Mouse (Mus musculus): ENCODE measurements around the gene Ryk. TPM values are rescaled to one million over a fixed set of nuclear protein-coding genes. Genes with fewer than 3 reads are reported as not detected.

The Ryk gene
- polyA plus RNA-seq, 1 experiment from 2014 or later = 33.4 TPM

GRCm38 (mm10) chr9:102811192-102811591 is 23.5 kb upstream of the Ryk start:
- Histone ChIP-seq H3K9ac (no peak overlapping the region), H3K4me3 (ENCODE audit: low read depth, low read length) (no peak overlapping the region)
- no peak for ATAC-seq (ENCODE audit: insufficient read depth)

GRCm38 (mm10) chr9:102818228-102818627 is 16.5 kb upstream of the Ryk start:
- TF ChIP-seq CTCF (IDR thresholded peaks at IDR 0.05; ENCODE audit: low read depth) = no peak
- Histone ChIP-seq H3K36me3 (ENCODE audit: insufficient read depth) (no peaks in the 10 kb centered on the region), H3K27ac (ENCODE audit: low read depth) (no peak overlapping the region), H3K9me3 (ENCODE audit: low read depth, low read length) (no peaks in the 10 kb centered on the region), H3K9ac (no peak overlapping the region), H3K4me2 (no peak overlapping the region), H3K27me3 (ENCODE audit: insufficient read depth, low read length) (no peaks in the 10 kb centered on the region), H3K4me3 (ENCODE audit: low read depth, low read length) (no peak overlapping the region), H3K4me1 (ENCODE audit: insufficient read depth) (no peaks in the 10 kb centered on the region)
- DNase-seq = no peak
- no peak for ATAC-seq (ENCODE audit: insufficient read depth)

More at GRCm38 (mm10) chr9:102811192-102811591, 23.5 kb upstream of the Ryk start:
- Histone ChIP-seq H3K36me3 (ENCODE audit: insufficient read depth) (no peaks in the 10 kb centered on the region), H3K27ac (ENCODE audit: low read depth) (no peak overlapping the region), H3K4me1 (ENCODE audit: insufficient read depth) (peaks cover 3% of the 10 kb centered on the region; the same call in 1 of the 2 replicates), H3K9me3 (ENCODE audit: low read depth, low read length) (no peaks in the 10 kb centered on the region), H3K27me3 (ENCODE audit: insufficient read depth, low read length) (no peaks in the 10 kb centered on the region), H3K4me2 (no peak overlapping the region)
- no peak for DNase-seq
- no peak for TF ChIP-seq CTCF (IDR thresholded peaks at IDR 0.05; ENCODE audit: low read depth)
- WGBS = 77% methylated on average over 5 of the region's 5 CpGs

- Histone ChIP-seq H3K27ac (ENCODE audit: low read depth) (no peak overlapping the region), H3K27me3 (ENCODE audit: insufficient read depth, low read length) (no peaks in the 10 kb centered on the region), H3K9ac (no peak overlapping the region), H3K4me1 (ENCODE audit: insufficient read depth) (no peaks in the 10 kb centered on the region), H3K9me3 (ENCODE audit: low read depth, low read length) (no peaks in the 10 kb centered on the region), H3K4me2 (no peak overlapping the region), H3K4me3 (ENCODE audit: low read depth, low read length) (no peak overlapping the region), H3K36me3 (ENCODE audit: insufficient read depth) (no peaks in the 10 kb centered on the region)
- 75% methylated on average over 7 of the region's 7 CpGs for WGBS
- no peak for ATAC-seq (ENCODE audit: insufficient read depth)
- no peak for DNase-seq
- TF ChIP-seq CTCF (IDR thresholded peaks at IDR 0.05; ENCODE audit: low read depth) = no peak
These were observed 6.1 kb upstream of the Ryk start for GRCm38 (mm10) chr9:102828604-102829003.

- WGBS = 86% methylated on average over 4 of the region's 4 CpGs
- no peaks in the 10 kb centered on the region for H3K27me3 ChIP-seq (ENCODE audit: insufficient read depth, low read length)
- no peak for ATAC-seq (ENCODE audit: insufficient read depth)
These were observed 3.2 kb upstream of the Ryk start for GRCm38 (mm10) chr9:102831541-102831940.

GRCm38 (mm10) chr9:102834414-102834741 is 339 bp upstream of the Ryk start:
- Histone ChIP-seq H3K4me1 (ENCODE audit: insufficient read depth) (peaks cover 17% of the 10 kb centered on the region; the same call in 1 of the 2 replicates), H3K27ac (ENCODE audit: low read depth) (peak overlapping the region; percentile 86; the same call in 1 of the 2 replicates), H3K4me2 (peak overlapping the region; percentile 65), H3K4me3 (ENCODE audit: low read depth, low read length) (peak overlapping the region; percentile 97), H3K36me3 (ENCODE audit: insufficient read depth) (no peaks in the 10 kb centered on the region), H3K27me3 (ENCODE audit: insufficient read depth, low read length) (no peaks in the 10 kb centered on the region), H3K9ac (peak overlapping the region; percentile 96), H3K9me3 (ENCODE audit: low read depth, low read length) (no peaks in the 10 kb centered on the region)
- DNase-seq (no peak), ATAC-seq (ENCODE audit: insufficient read depth) (peak; percentile 36; the same call in 1 of the 2 replicates)
- WGBS = 14% methylated on average over 10 of the region's 10 CpGs
- no peak for TF ChIP-seq CTCF (IDR thresholded peaks at IDR 0.05; ENCODE audit: low read depth)

More at GRCm38 (mm10) chr9:102831541-102831940, 3.2 kb upstream of the Ryk start:
- peaks cover 7% of the 10 kb centered on the region; the same call in 1 of the 2 replicates for H3K4me1 ChIP-seq (ENCODE audit: insufficient read depth)
- H3K9me3 ChIP-seq (ENCODE audit: low read depth, low read length) = no peaks in the 10 kb centered on the region
- no peak for DNase-seq
- no peak overlapping the region for H3K9ac ChIP-seq
- TF ChIP-seq CTCF (IDR thresholded peaks at IDR 0.05; ENCODE audit: low read depth) = no peak
- H3K36me3 ChIP-seq (ENCODE audit: insufficient read depth) = no peaks in the 10 kb centered on the region
- no peak overlapping the region for H3K4me2 ChIP-seq
- no peak overlapping the region for H3K4me3 ChIP-seq (ENCODE audit: low read depth, low read length)
- H3K27ac ChIP-seq (ENCODE audit: low read depth) = no peak overlapping the region

GRCm38 (mm10) chr9:102836279-102836678 is 1.6 kb downstream of the Ryk start:
- no peaks in the 10 kb centered on the region for H3K9me3 ChIP-seq (ENCODE audit: low read depth, low read length)
- TF ChIP-seq CTCF (IDR thresholded peaks at IDR 0.05; ENCODE audit: low read depth) = no peak

GRCm38 (mm10) chr9:102840792-102841778 is 6.4 kb downstream of the Ryk start:
- ATAC-seq (ENCODE audit: insufficient read depth) = peak; percentile 87
- no peaks in the 10 kb centered on the region for H3K9me3 ChIP-seq (ENCODE audit: low read depth, low read length)
- peaks cover 52% of the 10 kb centered on the region for H3K4me1 ChIP-seq (ENCODE audit: insufficient read depth)
- no peaks in the 10 kb centered on the region for H3K27me3 ChIP-seq (ENCODE audit: insufficient read depth, low read length)
- H3K36me3 ChIP-seq (ENCODE audit: insufficient read depth) = no peaks in the 10 kb centered on the region
- peak overlapping the region; percentile 65; the same call in 1 of the 2 replicates for H3K27ac ChIP-seq (ENCODE audit: low read depth)
- peak; percentile 89 for DNase-seq
- TF ChIP-seq CTCF (IDR thresholded peaks at IDR 0.05; ENCODE audit: low read depth) = no peak
- no peak overlapping the region for H3K4me3 ChIP-seq (ENCODE audit: low read depth, low read length)
- H3K9ac ChIP-seq = peak overlapping the region; percentile 26; the same call in 1 of the 2 replicates
- peak overlapping the region; percentile 49 for H3K4me2 ChIP-seq
- 21% methylated on average over 16 of the region's 16 CpGs for WGBS

More at GRCm38 (mm10) chr9:102836279-102836678, 1.6 kb downstream of the Ryk start:
- no peak overlapping the region for H3K27ac ChIP-seq (ENCODE audit: low read depth)
- H3K4me2 ChIP-seq = peak overlapping the region; percentile 65
- H3K4me3 ChIP-seq (ENCODE audit: low read depth, low read length) = peak overlapping the region; percentile 97
- WGBS = 51% methylated on average over 9 of the region's 9 CpGs
- DNase-seq (no peak), ATAC-seq (ENCODE audit: insufficient read depth) (no peak)
- H3K9ac ChIP-seq = peak overlapping the region; percentile 96
- peaks cover 32% of the 10 kb centered on the region for H3K4me1 ChIP-seq (ENCODE audit: insufficient read depth)
- no peaks in the 10 kb centered on the region for H3K36me3 ChIP-seq (ENCODE audit: insufficient read depth)
- H3K27me3 ChIP-seq (ENCODE audit: insufficient read depth, low read length) = no peaks in the 10 kb centered on the region

All from lung, embryonic 14.5 days (tissue).